Mouse (Mus musculus) thymus, adult 2 months (tissue): ENCODE results near the gene 9130409I23Rik.
"Not testable (repeated sequence)": the region's sequence is repeated elsewhere in the genome, so short reads cannot be mapped to it uniquely, and the experiment has no call there.

Source experiments
- CTCF ChIP-seq: fragments of 200-500 bp; IDR thresholded peaks from 2 replicates; pipeline ENCODE4 v1.5.1; 2012; ENCODE audit warnings: mild to moderate bottlenecking, control low read depth, low read length, moderate library complexity, borderline replicate concordance; ENCODE audit not compliant: control insufficient read depth, poor library complexity, insufficient read depth; ENCODE audit errors: extremely low read depth
- POLR2A ChIP-seq: fragments of 200-500 bp; IDR thresholded peaks from 2 replicates; pipeline ENCODE4 v1.6.1; 2012; ENCODE audit warnings: mild to moderate bottlenecking, low read length, control low read depth, moderate library complexity; ENCODE audit not compliant: control insufficient read depth, poor library complexity, insufficient read depth; ENCODE audit errors: extremely low read depth

GRCm38 (mm10) chr1:181035015-181035778 is 15.8 kb upstream of the 9130409I23Rik start:
- not testable (repeated sequence) for TF ChIP-seq CTCF, POLR2A
